ENCODE assay signal across 8 mouse cellular contexts in the genomic region with DNA sequence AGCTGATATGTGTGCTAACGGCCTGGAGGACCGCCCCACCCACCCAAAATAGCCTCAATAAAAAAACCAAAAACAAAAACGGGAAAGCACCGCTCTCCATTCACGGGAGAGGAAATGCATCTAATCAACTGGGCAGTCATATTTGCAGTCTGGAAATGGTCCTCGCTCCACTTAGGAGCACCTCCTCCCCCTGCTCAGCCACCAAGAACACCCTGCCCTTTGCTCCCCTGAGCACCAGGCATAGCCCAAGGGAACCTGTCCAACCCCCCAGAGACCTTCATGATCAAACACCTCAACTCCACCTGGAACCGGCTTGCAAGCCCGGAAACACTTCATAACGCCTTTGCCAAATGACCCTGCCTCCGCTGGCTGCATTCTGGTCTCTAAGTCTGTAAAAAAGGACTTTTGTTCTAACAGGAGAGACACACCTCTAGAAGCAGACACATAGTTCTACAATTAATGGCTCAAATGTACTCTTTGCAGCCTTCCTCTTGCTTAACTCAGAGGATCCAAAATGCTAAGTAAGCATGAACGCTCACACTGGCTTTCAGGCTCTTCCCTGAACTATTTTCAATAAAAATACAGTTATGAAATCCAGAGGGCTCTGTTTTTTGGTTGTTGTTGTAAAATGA. TPM values are rescaled to one million over a fixed set of nuclear protein-coding genes. Genes with fewer than 3 reads are reported as not detected.
DNase-seq lines count a peak whose midpoint lies in the region; ATAC-seq and TF ChIP-seq lines count a peak whose summit lies in the region.

No protein-coding gene starts in this region.

- H3K9ac ChIP-seq in CH12.LX (ENCODE audit: insufficient read depth, low read depth) = peak overlapping the region; percentile 10
- 0 out of 2 replicates have a peak overlapping the region, but pooled peaks have one; percentile 3 for H3K9ac ChIP-seq in kidney, embryonic 16.5 days (replicated peaks; ENCODE audit: low read length)
- H3K9ac ChIP-seq in midbrain, embryonic 16.5 days (ENCODE audit: low read depth, low read length) = peak overlapping the region; percentile 70

- 58% methylated on average over 11 of the region's 11 CpGs for WGBS in heart, embryonic 10.5 days
- 31% methylated on average over 11 of the region's 11 CpGs for WGBS in kidney, embryonic 16.5 days
- 75% methylated on average over 11 of the region's 11 CpGs for WGBS in midbrain, embryonic 16.5 days

- in situ Hi-C loops in CH12.LX (cut with MboI; ENCODE audit: low pct_ligation_motif_present, low pct_unique_long_range_greater_than_20kb, low sequenced_read_pairs) = loop anchor here (5.0 kb wide), 1 partner anchor 66 kb away; no protein-coding TSS in a partner anchor

- TF ChIP-seq EP300 in CH12.LX (IDR thresholded peaks at IDR 0.05; ENCODE audit: low read length) = peak; percentile 77; the same call in 1 of the 2 replicates

- TF ChIP-seq RAD21 in CH12.LX (IDR thresholded peaks at IDR 0.05; ENCODE audit: low read depth, low read length) = no peak

- 0 out of 2 replicates have a peak, but pooled peaks have one; percentile 25 for ATAC-seq in kidney, embryonic 16.5 days (ENCODE audit: low FRiP score, low TSS enrichment)
- no peak for ATAC-seq in midbrain, embryonic 16.5 days

- peaks cover 3 to 32% of the 10 kb centered on the region in 2 experiments for H3K36me3 ChIP-seq in CH12.LX (replicated peaks in 1 of 2; ENCODE audit: control insufficient read depth in 1 of 2, insufficient read depth in 1 of 2, low read length in 1 of 2)
- no peaks in the 10 kb centered on the region for H3K36me3 ChIP-seq in heart, embryonic 10.5 days
- H3K36me3 ChIP-seq in kidney, embryonic 16.5 days (ENCODE audit: insufficient read depth, low read length) = no peaks in the 10 kb centered on the region
- no peaks in the 10 kb centered on the region for H3K36me3 ChIP-seq in midbrain, embryonic 16.5 days (ENCODE audit: control insufficient read depth, insufficient read depth, low read length)

- dilution Hi-C loops in CH12.LX (cut with MboI; ENCODE audit: extremely low pct_ligation_motif_present, extremely low pct_unique_long_range_greater_than_20kb, low sequenced_read_pairs) = no loop called here

- H3K79me2 ChIP-seq in CH12.LX (replicated peaks; ENCODE audit: control insufficient read depth, extremely low read depth, insufficient read depth, poor library complexity, severe bottlenecking) = peaks cover 37% of the 10 kb centered on the region

- peak overlapping the region; percentile 99 for H3K4me2 ChIP-seq in CH12.LX (ENCODE audit: insufficient read depth, low read depth, poor library complexity, severe bottlenecking)
- H3K4me2 ChIP-seq in kidney, embryonic 16.5 days (replicated peaks; ENCODE audit: low read depth, low read length) = peak overlapping the region; percentile 87
- H3K4me2 ChIP-seq in midbrain, embryonic 16.5 days (ENCODE audit: low read length) = peak overlapping the region; percentile 83

- TF ChIP-seq CTCF in CH12.LX (conservative IDR thresholded peaks at IDR 0.05 in 1 of 2, IDR thresholded peaks at IDR 0.05 in 1 of 2; ENCODE audit: low read depth in 2 of 2, low read length in 2 of 2) = no peak

- H3K9me3 ChIP-seq in CH12.LX (replicated peaks; ENCODE audit: low read length) = no peaks in the 10 kb centered on the region
- no peaks in the 10 kb centered on the region for H3K9me3 ChIP-seq in heart, embryonic 10.5 days
- no peaks in the 10 kb centered on the region for H3K9me3 ChIP-seq in kidney, embryonic 16.5 days (ENCODE audit: low read length)
- no peaks in the 10 kb centered on the region for H3K9me3 ChIP-seq in midbrain, embryonic 16.5 days (replicated peaks; ENCODE audit: control insufficient read depth, low read length, poor library complexity, severe bottlenecking)

- peaks cover 0 to 31% of the 10 kb centered on the region in 2 experiments; a peak in 2 of 4 replicates for H3K4me1 ChIP-seq in CH12.LX (ENCODE audit: control insufficient read depth in 1 of 2, insufficient read depth in 2 of 2)
- peaks cover 37% of the 10 kb centered on the region for H3K4me1 ChIP-seq in heart, embryonic 10.5 days
- H3K4me1 ChIP-seq in kidney, embryonic 16.5 days (ENCODE audit: insufficient read depth, low read length) = peaks cover 26% of the 10 kb centered on the region
- peaks cover 21% of the 10 kb centered on the region for H3K4me1 ChIP-seq in midbrain, embryonic 16.5 days (ENCODE audit: control insufficient read depth, insufficient read depth, low read length)

- peak; percentile 41 for DNase-seq in adrenal gland, postnatal 14 days
- DNase-seq in adrenal gland, postnatal 25 days = no peak
- DNase-seq in CH12.LX (ENCODE audit: extremely low read depth) = peak; percentile 78
- no peak for DNase-seq in heart, embryonic 10.5 days (ENCODE audit: low spot score)
- DNase-seq in layer of hippocampus, postnatal 25 days (ENCODE audit: extremely low spot score in 1 of 2, low spot score in 1 of 2) = no peak
- DNase-seq in frontal cortex, adult 2 months (ENCODE audit: extremely low spot score in 1 of 2, low spot score in 1 of 2) = no peak

- H3K27ac ChIP-seq in CH12.LX (ENCODE audit: insufficient read depth, low read depth) = peak overlapping the region; percentile 90
- peak overlapping the region; percentile 44 for H3K27ac ChIP-seq in heart, embryonic 10.5 days
- peak overlapping the region; percentile 55; the same call in 1 of the 2 replicates for H3K27ac ChIP-seq in kidney, embryonic 16.5 days (ENCODE audit: low read length)
- peak overlapping the region; percentile 2; the same call in 1 of the 2 replicates for H3K27ac ChIP-seq in midbrain, embryonic 16.5 days (ENCODE audit: low read length)

- TF ChIP-seq POLR2A in CH12.LX (IDR thresholded peaks at IDR 0.05; ENCODE audit: low read depth, low read length) = no peak

- no peaks in the 10 kb centered on the region for H3K27me3 ChIP-seq in CH12.LX (replicated peaks)
- no peaks in the 10 kb centered on the region for H3K27me3 ChIP-seq in heart, embryonic 10.5 days (ENCODE audit: insufficient read depth, poor library complexity, severe bottlenecking)
- H3K27me3 ChIP-seq in kidney, embryonic 16.5 days (ENCODE audit: insufficient read depth, low read length) = no peaks in the 10 kb centered on the region
- H3K27me3 ChIP-seq in midbrain, embryonic 16.5 days (ENCODE audit: control insufficient read depth, insufficient read depth, low read depth, low read length) = no peaks in the 10 kb centered on the region

- H3K4me3 ChIP-seq in CH12.LX (replicated peaks in 1 of 3; ENCODE audit: low read depth in 2 of 3, low read length in 2 of 3, poor library complexity in 1 of 3) = peak overlapping the region; percentile 17 to 78 (median 36)
- peak overlapping the region; percentile 91 for H3K4me3 ChIP-seq in heart, embryonic 10.5 days
- H3K4me3 ChIP-seq in kidney, embryonic 16.5 days (ENCODE audit: low read length) = no peak overlapping the region
- H3K4me3 ChIP-seq in midbrain, embryonic 16.5 days (ENCODE audit: low read depth, low read length) = peak overlapping the region; percentile 93; the same call in 1 of the 2 replicates

TF ChIP-seq in CH12.LX, 34 proteins besides CTCF, POLR2A, EP300 and RAD21 (continues in another document):
- peak; percentile 58 for TF ChIP-seq CHD2 (IDR thresholded peaks at IDR 0.05; ENCODE audit: low read length)
- peak; percentile 76 for TF ChIP-seq MAZ (IDR thresholded peaks at IDR 0.05; ENCODE audit: low read depth, low read length)
- TF ChIP-seq GABPA (IDR thresholded peaks at IDR 0.05; ENCODE audit: insufficient replicate concordance, low read depth, low read length) = no peak
- peak; percentile 53; the same call in 1 of the 2 replicates for TF ChIP-seq MAFK (IDR thresholded peaks at IDR 0.05; ENCODE audit: insufficient replicate concordance, low read length)
- TF ChIP-seq ZKSCAN1 (IDR thresholded peaks at IDR 0.05; ENCODE audit: borderline replicate concordance, low read depth, low read length) = no peak
- peak; percentile 53; the same call in 1 of the 2 replicates for TF ChIP-seq TCF12 (IDR thresholded peaks at IDR 0.05; ENCODE audit: low read depth, low read length)
- TF ChIP-seq UBTF (IDR thresholded peaks at IDR 0.05; ENCODE audit: low read depth, low read length) = no peak
- TF ChIP-seq IRF4 (IDR thresholded peaks at IDR 0.05; ENCODE audit: low read depth, low read length) = peak; percentile 70
- TF ChIP-seq ZC3H11A (IDR thresholded peaks at IDR 0.05; ENCODE audit: low read depth, low read length) = no peak
- peak; percentile 73; the same call in 1 of the 2 replicates for TF ChIP-seq CHD1 (IDR thresholded peaks at IDR 0.05; ENCODE audit: low read depth, low read length)
- TF ChIP-seq RCOR1 (conservative IDR thresholded peaks at IDR 0.05; ENCODE audit: low read depth, low read length) = no peak
- peak; percentile 62 for TF ChIP-seq ELF1 (IDR thresholded peaks at IDR 0.05; ENCODE audit: low read depth, low read length)
- no peak for TF ChIP-seq USF2 (conservative IDR thresholded peaks at IDR 0.05; ENCODE audit: low read depth, low read length)
- peak; percentile 54; the same call in 1 of the 2 replicates for TF ChIP-seq KAT2A (IDR thresholded peaks at IDR 0.05; ENCODE audit: insufficient replicate concordance, low read length)
- TF ChIP-seq ZNF384 (IDR thresholded peaks at IDR 0.05; ENCODE audit: low read depth, low read length) = peak; percentile 88
- TF ChIP-seq MEF2A (IDR thresholded peaks at IDR 0.05; ENCODE audit: borderline replicate concordance, low read depth, low read length) = peak; percentile 94
- no peak for TF ChIP-seq TBP (conservative IDR thresholded peaks at IDR 0.05; ENCODE audit: low read depth, low read length)
- TF ChIP-seq E2F4 (IDR thresholded peaks at IDR 0.05; ENCODE audit: insufficient replicate concordance, low read depth, low read length) = no peak
- 0 out of 2 replicates have a peak, but pooled peaks have one; percentile 44 for TF ChIP-seq MYC (IDR thresholded peaks at IDR 0.05; ENCODE audit: low read depth, low read length)
- peak; percentile 87 for TF ChIP-seq BHLHE40 (IDR thresholded peaks at IDR 0.05; ENCODE audit: low read depth, low read length)
- no peak for TF ChIP-seq JUN (IDR thresholded peaks at IDR 0.05; ENCODE audit: insufficient read depth, low read depth, low read length)
- TF ChIP-seq ETS1 (conservative IDR thresholded peaks at IDR 0.05; ENCODE audit: low read depth, low read length) = peak; percentile 65

RNA-seq across cellular contexts. Expression of gene Foxn3, which starts 2.6 kb away (rescaled TPM):
- 68.9 and 85.7 TPM in 2 replicates for total RNA-seq in adrenal gland, postnatal 14 days (2021)
- 64.8 and 98.9 TPM in 2 replicates for total RNA-seq in adrenal gland, postnatal 25 days (2021)
- total RNA-seq in CH12.LX (2012; rRNA removed) (21.1 and 26.8 TPM in 2 replicates), CH12.LX (2014; rRNA removed) (9.7 and 10.0 TPM in 2 replicates)
- 11.0 and 12.5 TPM in 2 replicates for polyA plus RNA-seq in CH12.LX (2012; ENCODE audit: insufficient read length, low read depth)
- polyA plus RNA-seq in heart, embryonic 10.5 days (2016; fragmentation: Nextera tagmentation; extraction: Ambion mirVana) = 60.5 and 65.2 TPM in 2 replicates
- 54.0 and 59.1 TPM in 2 replicates for polyA plus RNA-seq in kidney, embryonic 16.5 days (2015; fragmentation: Nextera tagmentation; extraction: Ambion mirVana)
- 66.4 and 69.0 TPM in 2 replicates for polyA plus RNA-seq in midbrain, embryonic 16.5 days (2015; fragmentation: Nextera tagmentation; extraction: Ambion mirVana)
- 10 to 100 TPM; 50.0 to 56.6 TPM for total RNA-seq in layer of hippocampus, postnatal 25 days (2021)
- 22.7 and 23.6 TPM in 2 replicates for polyA plus RNA-seq in frontal cortex, adult 2 months (2012; rRNA removed)

Comparison
In these comparisons a context has a peak if more than half of its experiments do, and no peak if none do; other contexts are left out.
1. DNase-seq: peak in adrenal gland, postnatal 14 days (single experiment) and CH12.LX (single experiment); none in adrenal gland, postnatal 25 days (single experiment), heart, embryonic 10.5 days (single experiment), layer of hippocampus, postnatal 25 days (0 of 2) and frontal cortex, adult 2 months (0 of 2).
2. H3K27ac ChIP-seq: peak in every context shown above with its lines; median percentile 90 in CH12.LX; 55 in kidney, embryonic 16.5 days; 44 in heart, embryonic 10.5 days; 2 in midbrain, embryonic 16.5 days.
3. H3K9ac ChIP-seq: peak in every context shown above with its lines; median percentile 70 in midbrain, embryonic 16.5 days; 10 in CH12.LX; 3 in kidney, embryonic 16.5 days.
4. Peak in every context shown above with its lines, with median percentiles within 50 percentile points of each other: H3K4me2 ChIP-seq.